Mouse (Mus musculus) layer of hippocampus, postnatal 14 days (tissue): ENCODE data around the gene Lmln. TPM values are rescaled to one million over a fixed set of nuclear protein-coding genes. Genes with fewer than 3 reads are reported as not detected.
"Not testable (repeated sequence)": the region's sequence is repeated elsewhere in the genome, so short reads cannot be mapped to it uniquely, and the experiment has no call there.

ENCODE experiments used
- DNase-seq, 2 experiments: peaks; one replicate each; pipeline ENCODE4 v3.0.0; 2021 to 2022; ENCODE audit warnings: low spot score in 2 of 2, mixed read lengths in 1 of 2
- total RNA-seq, 2 experiments: library from RNA; stranded (reverse); gene quantifications; 2 replicates each; pipeline ENCODE4 v1.2.3; 2021

Gene Lmln
- total RNA-seq, 2 experiments from 2014 or later, result 13.2 to 15.2 TPM

DNA sequence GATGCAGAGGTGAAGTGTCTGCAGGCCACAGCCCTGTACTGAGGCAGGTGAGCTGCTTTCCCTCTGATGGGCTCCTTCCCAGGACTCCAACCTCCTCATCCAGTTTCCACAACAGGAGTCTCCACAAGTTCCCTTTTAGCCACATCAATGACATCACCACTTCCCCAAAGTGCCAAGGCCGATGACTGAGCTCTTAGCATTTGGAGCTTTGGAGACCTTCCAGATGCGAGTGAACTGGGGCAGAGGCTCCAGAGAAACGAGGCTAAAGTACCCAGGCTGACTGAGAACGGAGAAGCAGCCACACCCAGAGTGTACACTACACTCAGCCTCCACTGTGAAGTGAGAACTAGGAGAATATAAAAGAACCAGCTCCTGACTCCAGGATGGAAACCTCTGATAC is 68.4 kb downstream of the Lmln start:
- no peak for DNase-seq

- DNase-seq, result no peak
Observed at GRCm38 (mm10) chr16:33133186-33133585, 70.9 kb downstream of the Lmln start.

DNA sequence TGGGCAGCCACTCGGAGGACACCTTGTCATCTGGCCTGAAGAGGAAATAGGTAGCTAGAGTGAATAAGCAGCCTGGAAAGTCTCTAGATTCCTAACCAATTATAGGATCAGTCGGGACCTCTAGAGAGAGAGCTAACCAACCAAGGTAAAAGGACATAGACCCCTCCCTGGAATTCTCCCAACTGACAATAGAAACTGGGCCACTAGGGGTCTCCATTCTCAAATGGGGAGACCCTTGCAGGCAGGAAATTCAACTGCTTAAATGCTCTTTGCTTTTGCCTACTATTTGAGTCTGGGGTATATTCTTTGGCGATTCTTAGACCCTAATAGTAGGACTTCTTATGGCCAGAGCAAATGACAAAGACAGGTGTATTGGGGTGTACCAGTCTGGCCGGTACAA is 72.8 kb downstream of the Lmln start:
- no peak for DNase-seq

GRCm38 (mm10) chr16:33139061-33139460 is 76.7 kb downstream of the Lmln start:
- not testable (repeated sequence) for DNase-seq

GRCm38 (mm10) chr16:33141758-33142280 is 79.5 kb downstream of the Lmln start:
- no peak for DNase-seq

- no peak for DNase-seq
Observed at GRCm38 (mm10) chr16:33143452-33143851, 81.1 kb downstream of the Lmln start.

- DNase-seq, result no peak
Observed at GRCm38 (mm10) chr16:33146185-33146584, 83.9 kb downstream of the Lmln start.

DNA sequence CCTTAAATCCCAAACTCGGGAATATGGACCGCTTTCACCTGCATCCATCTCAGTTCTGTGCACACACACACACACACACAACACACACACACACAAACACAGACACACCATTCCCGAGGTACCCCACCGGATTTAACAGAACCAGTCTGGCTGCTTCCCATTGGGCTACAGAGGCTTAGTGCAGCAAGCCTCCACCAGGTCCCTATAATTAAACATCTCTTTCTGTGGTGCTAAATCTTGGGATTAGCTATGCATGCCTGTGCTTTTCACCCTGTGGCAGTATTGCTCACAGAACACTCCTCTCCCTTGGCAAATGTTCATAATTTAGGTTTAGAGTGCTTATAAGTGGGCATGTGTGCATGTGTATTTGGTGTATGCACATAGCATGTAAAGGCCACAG is 85.8 kb downstream of the Lmln start:
- no peak for DNase-seq

- not testable (repeated sequence) for DNase-seq
Observed at GRCm38 (mm10) chr16:33150875-33151274, 88.6 kb downstream of the Lmln start.

DNA sequence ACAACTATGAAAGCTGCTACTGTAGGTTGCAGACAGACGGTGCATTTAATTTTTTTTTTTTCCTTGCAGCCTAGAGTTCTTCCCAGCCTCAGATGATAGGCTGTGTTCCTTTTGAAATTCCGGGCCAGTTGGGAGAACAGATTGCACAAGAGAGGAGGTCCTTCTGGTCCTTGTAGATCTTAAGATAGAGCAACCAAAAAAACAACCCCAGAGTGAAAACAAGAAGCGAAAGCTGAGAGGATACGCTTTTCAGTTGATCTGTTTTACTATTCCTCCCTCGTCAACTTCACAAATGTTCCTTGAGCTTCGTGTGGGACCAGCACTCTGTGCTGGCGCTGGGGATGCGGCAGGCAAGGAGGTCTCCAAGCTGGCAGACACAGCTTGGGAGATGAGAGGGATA is 89.2 kb downstream of the Lmln start:
- peak; percentile 47 to 84 for DNase-seq

- peak in 1 of 2 experiments; percentile 29 for DNase-seq
Observed at GRCm38 (mm10) chr16:33154992-33155391, 92.7 kb downstream of the Lmln start.

DNA sequence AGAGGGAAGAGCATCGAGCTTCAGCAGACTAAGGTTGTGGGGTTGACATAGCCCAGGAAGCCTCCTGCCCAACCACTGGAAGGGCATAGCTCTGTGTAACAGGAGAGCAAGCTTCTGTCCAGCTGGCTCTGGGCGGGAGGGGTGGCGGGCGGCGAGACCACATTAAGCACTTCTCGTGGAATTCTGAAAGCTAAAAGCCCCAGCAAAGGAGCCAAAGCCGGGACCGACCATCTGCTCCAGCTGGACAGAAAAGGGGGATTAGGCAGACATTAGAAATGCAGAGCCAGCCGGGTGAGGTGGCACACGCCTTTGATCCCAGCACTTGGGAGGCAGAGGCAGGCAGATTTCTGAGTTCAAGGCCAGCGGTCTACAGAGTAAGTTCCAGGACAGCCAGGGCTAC is 95.7 kb downstream of the Lmln start:
- DNase-seq, result no peak

GRCm38 (mm10) chr16:33158590-33159071 is 96.3 kb downstream of the Lmln start:
- DNase-seq, result no peak

DNA sequence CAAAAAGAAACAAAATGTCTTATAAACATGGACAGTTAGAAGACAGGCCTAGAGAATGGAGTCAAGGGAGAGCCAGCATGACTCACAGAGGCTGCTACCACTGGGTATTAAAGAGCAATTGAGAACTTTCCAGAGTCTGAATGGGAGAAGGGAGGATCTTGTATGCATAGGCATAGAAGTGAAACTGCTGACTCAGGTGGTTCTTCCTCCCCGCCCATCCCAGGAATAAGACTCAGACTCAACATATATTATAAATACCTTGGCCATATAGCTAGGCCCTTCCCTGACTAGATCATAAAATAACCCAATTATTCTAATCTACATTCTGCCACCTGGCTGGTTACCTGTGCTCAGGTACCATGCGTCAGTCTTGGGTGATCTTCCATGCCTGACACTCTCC is 97.0 kb downstream of the Lmln start:
- no peak for DNase-seq

GRCm38 (mm10) chr16:33163330-33164090 is 101.2 kb downstream of the Lmln start:
- no peak for DNase-seq

DNA sequence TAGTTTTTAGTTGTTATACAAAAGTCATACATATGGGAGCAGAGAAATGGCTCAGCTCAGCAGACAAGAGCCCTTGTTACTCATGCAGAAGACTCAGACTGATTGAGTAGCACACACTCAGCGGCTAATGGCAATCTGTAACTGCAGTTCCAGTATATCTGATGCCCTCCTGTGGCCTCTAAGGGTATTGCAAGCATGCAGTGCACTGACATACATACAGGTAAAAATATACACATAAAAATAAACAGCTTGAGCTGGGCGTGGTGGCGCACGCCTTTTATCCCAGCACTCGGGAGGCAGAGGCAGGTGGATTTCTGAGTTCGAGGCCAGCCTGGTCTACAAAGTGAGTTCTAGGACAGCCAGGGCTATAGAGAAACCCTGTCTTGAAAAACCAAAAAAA is 104.0 kb downstream of the Lmln start:
- DNase-seq, result not testable (repeated sequence)

GRCm38 (mm10) chr16:33167537-33167936 is 105.2 kb downstream of the Lmln start:
- no peak for DNase-seq

GRCm38 (mm10) chr16:33169471-33170034 is 107.2 kb downstream of the Lmln start:
- DNase-seq, result no peak

DNA sequence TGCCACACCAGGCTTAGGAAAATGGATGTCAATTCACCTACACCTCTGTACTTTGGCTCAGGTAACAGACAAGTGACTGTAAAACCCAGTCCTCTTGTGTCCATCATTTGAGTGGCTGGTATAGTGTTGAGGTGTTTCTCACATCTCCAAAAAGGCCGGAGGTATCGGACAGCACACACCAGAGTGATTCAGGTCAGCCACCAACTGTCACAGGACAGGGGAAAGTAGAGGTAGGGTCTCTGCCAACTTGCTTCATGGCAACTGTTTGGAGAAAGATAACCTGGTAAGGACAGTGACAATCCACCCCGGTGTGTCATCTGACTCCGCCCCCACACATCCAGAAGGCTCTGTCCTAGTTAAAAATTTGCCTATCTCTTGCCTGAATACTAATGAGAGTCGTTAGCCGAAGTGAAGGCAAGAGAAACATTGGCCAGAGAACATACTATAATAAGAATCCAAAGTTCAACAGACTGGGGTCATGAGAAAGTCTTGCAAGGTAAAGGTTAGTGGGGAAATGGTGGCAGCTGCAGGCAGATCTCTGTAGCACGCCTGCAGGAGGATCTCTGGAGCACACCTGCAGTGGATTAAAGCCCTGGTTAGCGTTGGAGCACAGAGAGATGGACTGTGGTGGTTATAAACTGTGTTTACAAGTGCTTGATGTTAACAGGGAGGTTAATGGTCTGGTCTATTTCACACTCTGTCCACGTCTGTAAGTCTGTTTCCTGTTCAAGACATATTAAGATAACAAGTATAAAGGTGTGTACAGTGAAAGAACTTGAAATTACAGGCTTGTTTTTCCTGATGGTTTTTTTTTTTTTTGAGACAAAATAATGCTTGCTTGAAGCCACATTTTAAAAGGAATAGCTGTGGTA is 108.6 kb downstream of the Lmln start:
- no peak for DNase-seq

GRCm38 (mm10) chr16:33171800-33172199 is 109.5 kb downstream of the Lmln start:
- DNase-seq, result no peak

- no peak for DNase-seq
Observed at GRCm38 (mm10) chr16:33173151-33173550, 110.8 kb downstream of the Lmln start.

GRCm38 (mm10) chr16:33174695-33175094 is 112.4 kb downstream of the Lmln start:
- DNase-seq, result no peak
